Mouse (Mus musculus) testis, adult 2 months (tissue): ENCODE measurements around the gene Prtg.

Source experiments
- CTCF ChIP-seq: fragments of 200-500 bp; IDR thresholded peaks from 2 replicates; pipeline ENCODE4 v1.5.1; 2012; ENCODE audit warnings: low read depth, mild to moderate bottlenecking, inconsistent platforms, low read length, moderate library complexity; ENCODE audit not compliant: control insufficient read depth, insufficient read depth, insufficient replicate concordance
- POLR2A ChIP-seq: fragments of 200-500 bp; IDR thresholded peaks from 2 replicates; pipeline ENCODE4 v1.6.1; 2012; ENCODE audit warnings: low read depth, mild to moderate bottlenecking, inconsistent platforms, low read length, moderate library complexity; ENCODE audit not compliant: control insufficient read depth

GRCm38 (mm10) chr9:72791213-72791582 lies 15.5 kb upstream of the Prtg start:
- no peak for TF ChIP-seq POLR2A
- no peak for TF ChIP-seq CTCF
